Mouse (Mus musculus): ENCODE results near the gene Tmem183a. TPM values are rescaled to one million over a fixed set of nuclear protein-coding genes. Genes with fewer than 3 reads are reported as not detected.

Tmem183a gene
- polyA plus RNA-seq, 1 experiment = 133 TPM

- Histone ChIP-seq H3K36me3 (ENCODE audit: control insufficient read depth, insufficient read depth, low read length) (no peaks in the 10 kb centered on the region), H3K4me1 (ENCODE audit: control insufficient read depth, insufficient read depth, insufficient read length, low read length) (no peaks in the 10 kb centered on the region), H3K27me3 (ENCODE audit: control insufficient read depth, insufficient read depth, low read length) (no peaks in the 10 kb centered on the region), H3K27ac (ENCODE audit: insufficient read depth, low read depth, low read length) (no peak overlapping the region), H3K4me3 (ENCODE audit: low read depth, low read length) (no peak overlapping the region)
- 70% methylated on average over 14 of the region's 14 CpGs for WGBS
- TF ChIP-seq CTCF (IDR thresholded peaks at IDR 0.05; ENCODE audit: extremely low read depth, insufficient read length, insufficient replicate concordance, low read depth, low read length) (no peak), POLR2A (IDR thresholded peaks at IDR 0.05; ENCODE audit: low read depth, low read length) (no peak)
Observed at GRCm38 (mm10) chr1:134320691-134321301, 41.0 kb downstream of the Tmem183a start.

- TF ChIP-seq CTCF (IDR thresholded peaks at IDR 0.05; ENCODE audit: extremely low read depth, insufficient read length, insufficient replicate concordance, low read depth, low read length) (no peak), POLR2A (IDR thresholded peaks at IDR 0.05; ENCODE audit: low read depth, low read length) (no peak)
- no peaks in the 10 kb centered on the region for H3K4me1 ChIP-seq (ENCODE audit: control insufficient read depth, insufficient read depth, insufficient read length, low read length)
- 78% methylated on average over 5 of the region's 5 CpGs for WGBS
- no peak overlapping the region for H3K27ac ChIP-seq (ENCODE audit: insufficient read depth, low read depth, low read length)
- H3K4me3 ChIP-seq (ENCODE audit: low read depth, low read length) = no peak overlapping the region
- H3K27me3 ChIP-seq (ENCODE audit: control insufficient read depth, insufficient read depth, low read length) = no peaks in the 10 kb centered on the region
- no peaks in the 10 kb centered on the region for H3K36me3 ChIP-seq (ENCODE audit: control insufficient read depth, insufficient read depth, low read length)
Observed at GRCm38 (mm10) chr1:134318261-134318660, 43.5 kb downstream of the Tmem183a start.

GRCm38 (mm10) chr1:134316361-134316760 lies 45.4 kb downstream of the Tmem183a start:
- H3K4me3 ChIP-seq (ENCODE audit: low read depth, low read length) = no peak overlapping the region
- H3K4me1 ChIP-seq (ENCODE audit: control insufficient read depth, insufficient read depth, insufficient read length, low read length) = no peaks in the 10 kb centered on the region
- 89% methylated on average over 9 of the region's 9 CpGs for WGBS
- H3K27me3 ChIP-seq (ENCODE audit: control insufficient read depth, insufficient read depth, low read length) = no peaks in the 10 kb centered on the region
- H3K27ac ChIP-seq (ENCODE audit: insufficient read depth, low read depth, low read length) = no peak overlapping the region
- TF ChIP-seq POLR2A (IDR thresholded peaks at IDR 0.05; ENCODE audit: low read depth, low read length) (no peak), CTCF (IDR thresholded peaks at IDR 0.05; ENCODE audit: extremely low read depth, insufficient read length, insufficient replicate concordance, low read depth, low read length) (no peak)
- no peaks in the 10 kb centered on the region for H3K36me3 ChIP-seq (ENCODE audit: control insufficient read depth, insufficient read depth, low read length)

GRCm38 (mm10) chr1:134315181-134315580 lies 46.6 kb downstream of the Tmem183a start:
- Histone ChIP-seq H3K27me3 (ENCODE audit: control insufficient read depth, insufficient read depth, low read length) (no peaks in the 10 kb centered on the region), H3K4me3 (ENCODE audit: low read depth, low read length) (no peak overlapping the region), H3K27ac (ENCODE audit: insufficient read depth, low read depth, low read length) (no peak overlapping the region), H3K4me1 (ENCODE audit: control insufficient read depth, insufficient read depth, insufficient read length, low read length) (no peaks in the 10 kb centered on the region), H3K36me3 (ENCODE audit: control insufficient read depth, insufficient read depth, low read length) (no peaks in the 10 kb centered on the region)
- TF ChIP-seq CTCF (IDR thresholded peaks at IDR 0.05; ENCODE audit: extremely low read depth, insufficient read length, insufficient replicate concordance, low read depth, low read length) (no peak), POLR2A (IDR thresholded peaks at IDR 0.05; ENCODE audit: low read depth, low read length) (no peak)
- 74% methylated on average over 5 of the region's 5 CpGs for WGBS

GRCm38 (mm10) chr1:134311760-134312159 lies 50.0 kb downstream of the Tmem183a start:
- 80% methylated on average over 7 of the region's 7 CpGs for WGBS
- Histone ChIP-seq H3K4me3 (ENCODE audit: low read depth, low read length) (no peak overlapping the region), H3K27me3 (ENCODE audit: control insufficient read depth, insufficient read depth, low read length) (no peaks in the 10 kb centered on the region), H3K27ac (ENCODE audit: insufficient read depth, low read depth, low read length) (no peak overlapping the region), H3K4me1 (ENCODE audit: control insufficient read depth, insufficient read depth, insufficient read length, low read length) (no peaks in the 10 kb centered on the region; the same call in 1 of the 2 replicates), H3K36me3 (ENCODE audit: control insufficient read depth, insufficient read depth, low read length) (no peaks in the 10 kb centered on the region)
- TF ChIP-seq POLR2A (IDR thresholded peaks at IDR 0.05; ENCODE audit: low read depth, low read length) (no peak), CTCF (IDR thresholded peaks at IDR 0.05; ENCODE audit: extremely low read depth, insufficient read length, insufficient replicate concordance, low read depth, low read length) (no peak)

- H3K27me3 ChIP-seq (ENCODE audit: control insufficient read depth, insufficient read depth, low read length) = no peaks in the 10 kb centered on the region
- no peak overlapping the region for H3K4me3 ChIP-seq (ENCODE audit: low read depth, low read length)
- no peaks in the 10 kb centered on the region; the same call in 1 of the 2 replicates for H3K4me1 ChIP-seq (ENCODE audit: control insufficient read depth, insufficient read depth, insufficient read length, low read length)
- no peak for TF ChIP-seq CTCF (IDR thresholded peaks at IDR 0.05; ENCODE audit: extremely low read depth, insufficient read length, insufficient replicate concordance, low read depth, low read length)
- no peak for TF ChIP-seq POLR2A (IDR thresholded peaks at IDR 0.05; ENCODE audit: low read depth, low read length)
- no peak overlapping the region for H3K27ac ChIP-seq (ENCODE audit: insufficient read depth, low read depth, low read length)
- WGBS = 94% methylated on average over 3 of the region's 3 CpGs
- no peaks in the 10 kb centered on the region for H3K36me3 ChIP-seq (ENCODE audit: control insufficient read depth, insufficient read depth, low read length)
Observed at GRCm38 (mm10) chr1:134310729-134311128, 51.0 kb downstream of the Tmem183a start.

GRCm38 (mm10) chr1:134310291-134310690 lies 51.5 kb downstream of the Tmem183a start:
- no peak overlapping the region for H3K27ac ChIP-seq (ENCODE audit: insufficient read depth, low read depth, low read length)
- TF ChIP-seq POLR2A (IDR thresholded peaks at IDR 0.05; ENCODE audit: low read depth, low read length) = no peak
- no peak for TF ChIP-seq CTCF (IDR thresholded peaks at IDR 0.05; ENCODE audit: extremely low read depth, insufficient read length, insufficient replicate concordance, low read depth, low read length)
- 88% methylated on average over 2 of the region's 2 CpGs for WGBS

More at GRCm38 (mm10) chr1:134310291-134310690, 51.5 kb downstream of the Tmem183a start:
- Histone ChIP-seq H3K36me3 (ENCODE audit: control insufficient read depth, insufficient read depth, low read length) (no peaks in the 10 kb centered on the region), H3K4me3 (ENCODE audit: low read depth, low read length) (no peak overlapping the region), H3K27me3 (ENCODE audit: control insufficient read depth, insufficient read depth, low read length) (no peaks in the 10 kb centered on the region), H3K4me1 (ENCODE audit: control insufficient read depth, insufficient read depth, insufficient read length, low read length) (no peaks in the 10 kb centered on the region; the same call in 1 of the 2 replicates)
